Mouse (Mus musculus) liver, embryonic 18 days (tissue): Measurements from ENCODE around the gene Aoc3. TPM values are rescaled to one million over a fixed set of nuclear protein-coding genes. Genes with fewer than 3 reads are reported as not detected.

Experiments
- polyA plus RNA-seq: library from polyadenylated mRNA; depleted of rRNA; stranded (reverse); fragments of >200 nt; gene quantifications from 2 replicates; pipeline ENCODE4 v1.2.3, GENCODE M21; 2012; rRNA removed

Gene Aoc3
- polyA plus RNA-seq, result 0.20 and 0.29 TPM in 2 replicates

GRCm38 (mm10) chr11:101330371-101330924 lies at the start of gene Aoc3:
Aoc3 (plus strand) TSS chr11:101330605.

GRCm38 (mm10) chr11:101302004-101302798 lies 28.2 kb upstream of the Aoc3 start, which contains the start of gene Becn1:
Becn1 (minus strand) TSS chr11:101302286.

GRCm38 (mm10) chr11:101315665-101316500 lies 14.5 kb upstream of the Aoc3 start, which contains the start of gene Psme3:
Psme3 (plus strand) TSS chr11:101316213.

GRCm38 (mm10) chr11:101324763-101325162 lies 5.6 kb upstream of the Aoc3 start, which contains the start of gene Aoc2:
Aoc2 (plus strand) TSS chr11:101325063.

GRCm38 (mm10) chr11:101367326-101367935 lies 37.0 kb downstream of the Aoc3 start, which contains the start of gene G6pc:
G6pc (plus strand) TSS chr11:101367561.

Other genes starting within 250 kb of the Aoc3 start
- 30.0 and 30.3 TPM in 2 replicates for gene Coasy, start 248.0 kb upstream of the Aoc3 start, polyA plus RNA-seq
- 19.0 and 21.5 TPM in 2 replicates for gene Mlx, start 243.3 kb upstream of the Aoc3 start, polyA plus RNA-seq
- 7.1 and 7.6 TPM in 2 replicates for gene Psmc3ip, start 235.2 kb upstream of the Aoc3 start, polyA plus RNA-seq
- 23.5 and 24.3 TPM in 2 replicates for gene Retreg3, start 210.7 kb upstream of the Aoc3 start, polyA plus RNA-seq
- gene Tubg1, start 210.7 kb upstream of the Aoc3 start, polyA plus RNA-seq, result 6.0 and 6.3 TPM in 2 replicates
- 0.12 and 0.20 TPM in 2 replicates for gene Tubg2, start 174.7 kb upstream of the Aoc3 start, polyA plus RNA-seq
- gene Cntnap1, start 160.1 kb upstream of the Aoc3 start, polyA plus RNA-seq, result 0.21 and 0.28 TPM in 2 replicates
- gene Plekhh3, start 159.3 kb upstream of the Aoc3 start, polyA plus RNA-seq, result 2.0 and 2.4 TPM in 2 replicates
- 0.04 and 0.05 TPM in 2 replicates for gene Ccr10, start 155.2 kb upstream of the Aoc3 start, polyA plus RNA-seq
- gene Ezh1, start 104.1 kb upstream of the Aoc3 start, polyA plus RNA-seq, result 9.2 and 11.0 TPM in 2 replicates
- gene Ramp2, start 84.6 kb upstream of the Aoc3 start, polyA plus RNA-seq, result 26.7 and 28.2 TPM in 2 replicates
- gene Vps25, start 76.9 kb upstream of the Aoc3 start, polyA plus RNA-seq, result 33.1 and 34.1 TPM in 2 replicates
- 1.9 and 2.9 TPM in 2 replicates for gene Wnk4, start 70.0 kb upstream of the Aoc3 start, polyA plus RNA-seq
- 0.25 and 0.51 TPM in 2 replicates for gene Cntd1, start 51.6 kb upstream of the Aoc3 start, polyA plus RNA-seq
- gene Coa3, start 51.5 kb upstream of the Aoc3 start, polyA plus RNA-seq, result 47.0 and 49.6 TPM in 2 replicates
- 49.6 and 53.3 TPM in 2 replicates for gene Becn1, start 28.3 kb upstream of the Aoc3 start, polyA plus RNA-seq
- gene Psme3, start 14.4 kb upstream of the Aoc3 start, polyA plus RNA-seq, result 75.2 and 83.4 TPM in 2 replicates
- 3.0 and 3.2 TPM in 2 replicates for gene Aoc2, start 5.5 kb upstream of the Aoc3 start, polyA plus RNA-seq
- 41.2 and 49.0 TPM in 2 replicates for gene G6pc, start 37.0 kb downstream of the Aoc3 start, polyA plus RNA-seq
- gene Aarsd1, start 87.0 kb downstream of the Aoc3 start, polyA plus RNA-seq, result 13.5 and 14.0 TPM in 2 replicates
- 0.64 and 0.79 TPM in 2 replicates for gene Gm27029, start 94.2 kb downstream of the Aoc3 start, polyA plus RNA-seq
- gene Rundc1, start 94.5 kb downstream of the Aoc3 start, polyA plus RNA-seq, result 4.3 and 4.5 TPM in 2 replicates
- gene Ptges3l, start 94.7 kb downstream of the Aoc3 start, polyA plus RNA-seq, result 0.80 and 0.88 TPM in 2 replicates
- gene Rpl27, start 111.7 kb downstream of the Aoc3 start, polyA plus RNA-seq, result 679 and 947 TPM in 2 replicates
- 47.2 and 49.9 TPM in 2 replicates for gene Ifi35, start 117.8 kb downstream of the Aoc3 start, polyA plus RNA-seq
- gene Rnd2, start 134.4 kb downstream of the Aoc3 start, polyA plus RNA-seq, result 3.3 and 4.1 TPM in 2 replicates
- 12.6 and 14.2 TPM in 2 replicates for gene Vat1, start 135.6 kb downstream of the Aoc3 start, polyA plus RNA-seq
- gene Brca1, start 221.3 kb downstream of the Aoc3 start, polyA plus RNA-seq, result 4.0 and 4.2 TPM in 2 replicates
- 41.3 and 42.4 TPM in 2 replicates for gene Nbr1, start 221.5 kb downstream of the Aoc3 start, polyA plus RNA-seq